Mouse (Mus musculus) embryo, embryonic 10 days (tissue): ENCODE measurements at regions not wholly inside any gene's neighbourhood (a gene's known extent, or its start where the extent isn't known, plus 50 kb on each side); places are given as distances from the start of the nearest gene placed in this dataset.

Source experiments
- DNase-seq: peaks from one replicate; pipeline ENCODE4 v3.0.0-alpha.2; 2015; ENCODE audit warnings: low spot score

GRCm38 (mm10) chr15:62413694-62414093 is 1431.3 kb downstream of the Gsdmc2 start:
- no peak for DNase-seq

GRCm38 (mm10) chr15:62402142-62402541 is 1442.8 kb downstream of the Gsdmc2 start:
- no peak for DNase-seq

- DNase-seq: no peak
Observed at GRCm38 (mm10) chr15:62400984-62401609, 1443.9 kb downstream of the Gsdmc2 start.

GRCm38 (mm10) chr15:62399381-62399780 is 1445.6 kb downstream of the Gsdmc2 start:
- no peak for DNase-seq

- DNase-seq: no peak
Observed at GRCm38 (mm10) chr15:62397009-62397408, 1448.0 kb downstream of the Gsdmc2 start.

GRCm38 (mm10) chr15:62395377-62395776 is 1449.6 kb downstream of the Gsdmc2 start:
- DNase-seq: no peak

GRCm38 (mm10) chr15:62393416-62393815 is 1451.6 kb downstream of the Gsdmc2 start:
- DNase-seq: no peak

GRCm38 (mm10) chr15:62392839-62393238 is 1452.1 kb downstream of the Gsdmc2 start:
- DNase-seq: no peak

- DNase-seq: no peak
Observed at GRCm38 (mm10) chr15:62392381-62392780, 1452.6 kb downstream of the Gsdmc2 start.

GRCm38 (mm10) chr15:62389431-62390105 is 1455.4 kb downstream of the Gsdmc2 start:
- DNase-seq: no peak

- no peak for DNase-seq
Observed at GRCm38 (mm10) chr15:62382233-62382632, 1459.4 kb upstream of the A1bg start.

GRCm38 (mm10) chr15:62374641-62375040 is 1451.8 kb upstream of the A1bg start:
- DNase-seq: no peak

- DNase-seq: no peak
Observed at GRCm38 (mm10) chr15:62361171-62361570, 1438.4 kb upstream of the A1bg start.

GRCm38 (mm10) chr15:62358338-62359239 is 1435.8 kb upstream of the A1bg start:
- DNase-seq: no peak

- no peak for DNase-seq
Observed at GRCm38 (mm10) chr15:62353786-62354185, 1431.0 kb upstream of the A1bg start.

GRCm38 (mm10) chr15:62350862-62351757 is 1428.3 kb upstream of the A1bg start:
- no peak for DNase-seq

- DNase-seq: no peak
Observed at GRCm38 (mm10) chr15:62349981-62350380, 1427.2 kb upstream of the A1bg start.

- DNase-seq: no peak
Observed at GRCm38 (mm10) chr15:62348956-62349355, 1426.1 kb upstream of the A1bg start.

- DNase-seq: no peak
Observed at GRCm38 (mm10) chr15:62347697-62348096, 1424.9 kb upstream of the A1bg start.

- DNase-seq: no peak
Observed at GRCm38 (mm10) chr15:62345893-62346292, 1423.1 kb upstream of the A1bg start.

GRCm38 (mm10) chr15:62336454-62337284 is 1413.9 kb upstream of the A1bg start:
- DNase-seq: no peak
